Comparison of ENCODE assay signal across 8 mouse cellular contexts in the genomic region with DNA sequence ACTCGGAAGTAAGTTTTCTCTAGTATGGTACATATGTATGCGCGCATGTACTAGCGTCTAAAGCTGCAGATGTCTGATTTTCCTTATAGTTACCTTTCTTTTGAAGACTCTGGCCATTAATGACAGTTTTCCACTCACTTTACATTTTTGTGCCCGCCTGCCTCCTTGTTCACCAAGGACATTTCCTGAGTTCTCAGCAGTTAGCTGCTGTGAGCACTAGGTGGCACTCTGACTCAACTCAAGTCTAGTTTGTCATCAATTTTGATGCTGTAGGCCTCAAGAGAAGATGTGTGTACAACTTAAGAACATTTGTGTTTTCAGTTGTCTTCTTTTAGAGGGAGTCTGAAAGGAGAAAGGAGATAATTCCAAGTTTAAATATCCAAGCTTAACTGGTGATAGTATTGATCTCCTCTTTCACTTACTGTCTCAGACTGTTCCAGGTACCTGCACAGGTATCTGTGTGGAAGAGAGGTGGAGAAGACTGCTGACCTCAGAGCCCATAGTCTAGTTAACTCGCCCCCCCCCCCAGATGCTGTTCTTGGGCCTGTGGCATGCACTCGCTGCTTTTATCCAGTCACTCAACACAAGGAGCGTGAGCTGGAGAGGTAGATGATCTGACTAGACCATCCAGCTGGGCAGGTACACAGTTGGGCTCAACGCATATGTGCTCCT. TPM values are rescaled to one million over a fixed set of nuclear protein-coding genes. Genes with fewer than 3 reads are reported as not detected.
DNase-seq lines count a peak whose midpoint lies in the region; ATAC-seq and TF ChIP-seq lines count a peak whose summit lies in the region.

No protein-coding gene starts in this region.

- TF ChIP-seq CTCF in liver, embryonic 14.5 days (IDR thresholded peaks at IDR 0.05; ENCODE audit: low read depth): peak; percentile 83

- H3K27me3 ChIP-seq in kidney, embryonic 16.5 days (ENCODE audit: insufficient read depth, low read length): no peaks in the 10 kb centered on the region
- H3K27me3 ChIP-seq in liver, embryonic 14.5 days (ENCODE audit: control insufficient read depth, insufficient read depth, low read length): no peaks in the 10 kb centered on the region

- H3K9me3 ChIP-seq in kidney, embryonic 16.5 days (ENCODE audit: low read length): no peaks in the 10 kb centered on the region
- H3K9me3 ChIP-seq in liver, embryonic 14.5 days (ENCODE audit: control insufficient read depth, low read length): no peaks in the 10 kb centered on the region

- TF ChIP-seq EP300 in liver, embryonic 14.5 days (IDR thresholded peaks at IDR 0.05; ENCODE audit: low read depth): no peak

- no peak overlapping the region for H3K4me2 ChIP-seq in kidney, embryonic 16.5 days (replicated peaks; ENCODE audit: low read depth, low read length)
- H3K4me2 ChIP-seq in liver, embryonic 14.5 days (ENCODE audit: low read depth): no peak overlapping the region

- intact Hi-C loops in gastrocnemius, postnatal 14 days (cut with DNase I; ENCODE audit: low total_unique reads): loop anchor here (5.0 kb wide), 1 partner anchor 51 kb away; no protein-coding TSS in a partner anchor

- H3K4me3 ChIP-seq in kidney, embryonic 16.5 days (ENCODE audit: low read length): no peak overlapping the region
- no peak overlapping the region for H3K4me3 ChIP-seq in liver, embryonic 14.5 days (ENCODE audit: insufficient read depth in 1 of 2, low read depth in 2 of 2, low read length in 2 of 2)

- WGBS in kidney, embryonic 16.5 days: 53% methylated on average over 9 of the region's 9 CpGs
- 50% methylated on average over 9 of the region's 9 CpGs for WGBS in liver, embryonic 14.5 days (ENCODE audit: insufficient replicate concordance)

- no peak overlapping the region for H3K27ac ChIP-seq in kidney, embryonic 16.5 days (ENCODE audit: low read length)
- no peak overlapping the region for H3K27ac ChIP-seq in liver, embryonic 14.5 days

- peak; percentile 28; the same call in 1 of the 2 replicates for ATAC-seq in kidney, embryonic 16.5 days (ENCODE audit: low FRiP score, low TSS enrichment)
- ATAC-seq in liver, embryonic 14.5 days (ENCODE audit: insufficient read depth): no peak

- DNase-seq in CD4-positive, CD25-positive, alpha-beta regulatory T cell, adult 2 months (ENCODE audit: low read depth, low spot score): peak; percentile 88
- DNase-seq in ZHBTc4 (ENCODE audit: low read depth, low spot score): peak; percentile 82
- DNase-seq in cerebellum, postnatal 25 days: peak; percentile 78 to 84
- DNase-seq in gastrocnemius, postnatal 14 days: peak; percentile 43
- peak in 1 of 3 experiments; percentile 38 for DNase-seq in liver, embryonic 14.5 days (ENCODE audit: low read depth in 3 of 3, low spot score in 3 of 3)
- peak; percentile 22 for DNase-seq in ovary, adult 18-20 months (ENCODE audit: low spot score)
- DNase-seq in thymus, postnatal 14 days: peak; percentile 77

- H3K4me1 ChIP-seq in kidney, embryonic 16.5 days (ENCODE audit: insufficient read depth, low read length): 0 out of 2 replicates have a peak, but pooled peaks cover 4% of the 10 kb centered on the region
- H3K4me1 ChIP-seq in liver, embryonic 14.5 days (replicated peaks; ENCODE audit: control insufficient read depth in 2 of 2, insufficient read depth in 2 of 2, low read length in 1 of 2): peaks cover 0 to 12% of the 10 kb centered on the region in 2 experiments; a peak in 2 of 4 replicates

- H3K9ac ChIP-seq in kidney, embryonic 16.5 days (replicated peaks; ENCODE audit: low read length): no peak overlapping the region
- H3K9ac ChIP-seq in liver, embryonic 14.5 days (replicated peaks): no peak overlapping the region

- H3K36me3 ChIP-seq in kidney, embryonic 16.5 days (ENCODE audit: insufficient read depth, low read length): no peaks in the 10 kb centered on the region
- no peaks in the 10 kb centered on the region for H3K36me3 ChIP-seq in liver, embryonic 14.5 days (replicated peaks; ENCODE audit: control insufficient read depth, insufficient read depth, low read depth)

RNA-seq across cellular contexts. Expression of a gene that starts 21.3 kb away (rescaled TPM):
- total RNA-seq in gastrocnemius, postnatal 14 days (2021): 10 to 100 TPM; 22.9 to 35.2 TPM
- polyA plus RNA-seq in kidney, embryonic 16.5 days (2015; fragmentation: Nextera tagmentation; extraction: Ambion mirVana): 36.8 and 38.9 TPM in 2 replicates
- polyA plus RNA-seq in liver, embryonic 14.5 days (2012; rRNA removed): 10.5 and 15.2 TPM in 2 replicates
- 19.2 and 22.2 TPM in 2 replicates for polyA plus RNA-seq in liver, embryonic 14.5 days (2014; fragmentation: Nextera tagmentation; extraction: Ambion mirVana)

RNA-seq across cellular contexts. Expression of a gene that starts 21.3 kb away (rescaled TPM):
- 1 to 10 TPM; 2.7 TPM for total RNA-seq in gastrocnemius, postnatal 14 days (2021)
- 24.2 and 25.3 TPM in 2 replicates for polyA plus RNA-seq in kidney, embryonic 16.5 days (2015; fragmentation: Nextera tagmentation; extraction: Ambion mirVana)
- polyA plus RNA-seq in liver, embryonic 14.5 days (2012; rRNA removed): 4.6 and 7.1 TPM in 2 replicates
- polyA plus RNA-seq in liver, embryonic 14.5 days (2014; fragmentation: Nextera tagmentation; extraction: Ambion mirVana): 10.6 and 12.1 TPM in 2 replicates
